Mouse (Mus musculus) thymus, adult 2 months (tissue): ENCODE results near the gene Slfn8. TPM values are rescaled to one million over a fixed set of nuclear protein-coding genes. Genes with fewer than 3 reads are reported as not detected.

ENCODE experiments used
- DNase-seq: peaks from one replicate; pipeline ENCODE4 v3.0.0; 2021
- H3K27ac ChIP-seq: fragments of 200-500 bp; 2 replicates; pipeline ENCODE4 v1.5.1; 2012; ENCODE audit warnings: low read length, control low read depth; ENCODE audit not compliant: control insufficient read depth, insufficient read depth
- H3K27me3 ChIP-seq: fragments of 200-500 bp; 2 replicates; pipeline ENCODE4 v1.6.1; 2012; ENCODE audit warnings: mild to moderate bottlenecking, low read length, moderate library complexity, mixed read lengths; ENCODE audit not compliant: control insufficient read depth, insufficient read depth
- H3K36me3 ChIP-seq: fragments of 200-500 bp; 2 replicates; pipeline ENCODE4 v1.6.1; 2012; ENCODE audit warnings: mild to moderate bottlenecking, low read length, moderate library complexity; ENCODE audit not compliant: control insufficient read depth, insufficient read depth
- H3K4me1 ChIP-seq: fragments of 200-500 bp; replicated peaks from 2 replicates; pipeline ENCODE4 v1.6.1; 2012; ENCODE audit warnings: low read length; ENCODE audit not compliant: control insufficient read depth, insufficient read depth
- H3K4me3 ChIP-seq: fragments of 200-500 bp; 2 replicates; pipeline ENCODE4 v1.5.1; 2012; ENCODE audit warnings: mild to moderate bottlenecking, low read length, control low read depth, moderate library complexity; ENCODE audit not compliant: control insufficient read depth, insufficient read depth
- CTCF ChIP-seq: fragments of 200-500 bp; IDR thresholded peaks from 2 replicates; pipeline ENCODE4 v1.5.1; 2012; ENCODE audit warnings: mild to moderate bottlenecking, control low read depth, low read length, moderate library complexity, borderline replicate concordance; ENCODE audit not compliant: control insufficient read depth, poor library complexity, insufficient read depth; ENCODE audit errors: extremely low read depth
- POLR2A ChIP-seq: fragments of 200-500 bp; IDR thresholded peaks from 2 replicates; pipeline ENCODE4 v1.6.1; 2012; ENCODE audit warnings: mild to moderate bottlenecking, low read length, control low read depth, moderate library complexity; ENCODE audit not compliant: control insufficient read depth, poor library complexity, insufficient read depth; ENCODE audit errors: extremely low read depth
- WGBS: fragments of 180-500 bp; shearing (Covaris S2); methylation state at CpG from one replicate; pipeline ENCODE4 v1.1.7; 2018; 5-methylcytosine and 5-hydroxymethylcytosine counted together
- polyA plus RNA-seq: library from polyadenylated mRNA; depleted of rRNA; stranded (reverse); fragments of >200 nt; gene quantifications from 2 replicates; pipeline ENCODE4 v1.2.3, GENCODE M21; 2012

Slfn8 gene
- polyA plus RNA-seq, 1 experiment, result 4.2 TPM

- TF ChIP-seq CTCF (no peak), POLR2A (no peak)
- Histone ChIP-seq H3K27me3 (no peaks in the 10 kb centered on the region), H3K4me3 (no peak overlapping the region), H3K4me1 (peaks cover 34% of the 10 kb centered on the region), H3K36me3 (no peaks in the 10 kb centered on the region), H3K27ac (peak overlapping the region; percentile 76; the same call in 1 of the 2 replicates)
- WGBS, result 19% methylated on average over 5 of the region's 5 CpGs
- no peak for DNase-seq
Measured at GRCm38 (mm10) chr11:82973916-82974315, 46.7 kb downstream of the Slfn8 start.

- no peak for DNase-seq
- Histone ChIP-seq H3K27ac (no peak overlapping the region), H3K36me3 (no peaks in the 10 kb centered on the region), H3K4me1 (peaks cover 33% of the 10 kb centered on the region), H3K4me3 (no peak overlapping the region), H3K27me3 (no peaks in the 10 kb centered on the region)
- 92% methylated on average over 11 of the region's 11 CpGs for WGBS
- TF ChIP-seq POLR2A, result no peak
- no peak for TF ChIP-seq CTCF
Measured at GRCm38 (mm10) chr11:82971590-82971974, 49.0 kb downstream of the Slfn8 start.

GRCm38 (mm10) chr11:82970712-82971589, 49.7 kb downstream of the Slfn8 start:
- Histone ChIP-seq H3K27ac (no peak overlapping the region; the same call in 1 of the 2 replicates), H3K4me1 (peaks cover 33% of the 10 kb centered on the region), H3K4me3 (no peak overlapping the region), H3K36me3 (no peaks in the 10 kb centered on the region), H3K27me3 (no peaks in the 10 kb centered on the region)
- WGBS, result 41% methylated on average over 31 of the region's 31 CpGs
- no peak for DNase-seq
- TF ChIP-seq CTCF (peak; percentile 68), POLR2A (no peak)

GRCm38 (mm10) chr11:82962215-82962614, 58.4 kb downstream of the Slfn8 start:
- TF ChIP-seq CTCF (no peak), POLR2A (no peak)
- WGBS, result 40% methylated on average over 8 of the region's 8 CpGs
- Histone ChIP-seq H3K36me3 (no peaks in the 10 kb centered on the region), H3K27ac (peak overlapping the region; percentile 39; the same call in 1 of the 2 replicates), H3K27me3 (no peaks in the 10 kb centered on the region), H3K4me3 (no peak overlapping the region), H3K4me1 (peaks cover 14% of the 10 kb centered on the region)
- DNase-seq, result no peak

- H3K27me3 ChIP-seq, result no peaks in the 10 kb centered on the region
- 15% methylated on average over 2 of the region's 2 CpGs for WGBS
- peaks cover 14% of the 10 kb centered on the region for H3K4me1 ChIP-seq
- no peaks in the 10 kb centered on the region for H3K36me3 ChIP-seq
- TF ChIP-seq CTCF (no peak), POLR2A (no peak)
- H3K4me3 ChIP-seq, result no peak overlapping the region
- H3K27ac ChIP-seq, result no peak overlapping the region; the same call in 1 of the 2 replicates
- DNase-seq, result no peak
Measured at GRCm38 (mm10) chr11:82961743-82962142, 58.9 kb downstream of the Slfn8 start.

- Histone ChIP-seq H3K4me1 (peaks cover 19% of the 10 kb centered on the region), H3K27ac (no peak overlapping the region), H3K27me3 (no peaks in the 10 kb centered on the region), H3K36me3 (no peaks in the 10 kb centered on the region), H3K4me3 (no peak overlapping the region)
- no peak for TF ChIP-seq POLR2A
- no peak for TF ChIP-seq CTCF
- WGBS, result 19% methylated on average over 4 of the region's 4 CpGs
- DNase-seq, result peak; percentile 58
Measured at GRCm38 (mm10) chr11:82959613-82960012, 61.0 kb downstream of the Slfn8 start.
